Mouse (Mus musculus) left cerebral cortex, postnatal 25 days (tissue): ENCODE results near the gene 4930519P11Rik. TPM values are rescaled to one million over a fixed set of nuclear protein-coding genes. Genes with fewer than 3 reads are reported as not detected.

Experiments
- DNase-seq, 2 experiments: peaks; one replicate each; pipeline ENCODE4 v3.0.0; 2022; ENCODE audit warnings: low spot score in 2 of 2, mixed read lengths in 1 of 2
- intact Hi-C: fragments of 180-260 bp; cut with DNase I; formaldehyde crosslinking; loops from one replicate; pipeline ENCODE4 v1.15.1; 2025
- total RNA-seq, 2 experiments: library from RNA; stranded (reverse); gene quantifications; 2 replicates each; pipeline ENCODE4 v1.2.3; 2021

4930519P11Rik gene
- total RNA-seq, 2 experiments from 2014 or later = not detected

GRCm38 (mm10) chr2:154591239-154591638, 22.0 kb downstream of the 4930519P11Rik start:
- intact Hi-C loops = no loop called here
- no peak for DNase-seq

DNA sequence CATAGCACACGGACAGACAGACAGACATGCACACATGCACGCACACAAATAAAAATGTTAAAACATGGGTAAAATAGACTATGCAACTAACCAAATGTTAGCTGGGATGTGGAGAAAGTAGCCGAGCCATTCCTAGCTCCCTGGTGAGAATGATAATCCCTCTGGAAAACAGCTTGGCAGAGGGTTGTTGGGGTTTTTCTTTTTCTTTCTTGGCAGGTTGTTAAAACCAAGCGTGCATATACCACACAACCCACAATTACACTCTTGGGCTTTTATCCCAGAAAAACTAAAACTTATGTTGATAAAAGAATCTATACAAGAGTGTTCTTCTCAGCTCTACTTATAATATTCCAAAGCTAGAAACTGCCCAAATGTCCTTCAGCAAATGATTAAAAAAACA, 24.2 kb downstream of the 4930519P11Rik start:
- peak in 1 of 2 experiments; percentile 80 for DNase-seq
- intact Hi-C loops = no loop called here

GRCm38 (mm10) chr2:154586405-154586804, 26.8 kb downstream of the 4930519P11Rik start:
- no peak for DNase-seq
- intact Hi-C loops = no loop called here

- no peak for DNase-seq
- intact Hi-C loops = loop anchor here (1.0 to 2.0 kb wide), 4 partner anchors 28 to 206 kb away; no protein-coding TSS in a partner anchor
These were observed 28.2 kb downstream of the 4930519P11Rik start for GRCm38 (mm10) chr2:154584931-154585601.

DNA sequence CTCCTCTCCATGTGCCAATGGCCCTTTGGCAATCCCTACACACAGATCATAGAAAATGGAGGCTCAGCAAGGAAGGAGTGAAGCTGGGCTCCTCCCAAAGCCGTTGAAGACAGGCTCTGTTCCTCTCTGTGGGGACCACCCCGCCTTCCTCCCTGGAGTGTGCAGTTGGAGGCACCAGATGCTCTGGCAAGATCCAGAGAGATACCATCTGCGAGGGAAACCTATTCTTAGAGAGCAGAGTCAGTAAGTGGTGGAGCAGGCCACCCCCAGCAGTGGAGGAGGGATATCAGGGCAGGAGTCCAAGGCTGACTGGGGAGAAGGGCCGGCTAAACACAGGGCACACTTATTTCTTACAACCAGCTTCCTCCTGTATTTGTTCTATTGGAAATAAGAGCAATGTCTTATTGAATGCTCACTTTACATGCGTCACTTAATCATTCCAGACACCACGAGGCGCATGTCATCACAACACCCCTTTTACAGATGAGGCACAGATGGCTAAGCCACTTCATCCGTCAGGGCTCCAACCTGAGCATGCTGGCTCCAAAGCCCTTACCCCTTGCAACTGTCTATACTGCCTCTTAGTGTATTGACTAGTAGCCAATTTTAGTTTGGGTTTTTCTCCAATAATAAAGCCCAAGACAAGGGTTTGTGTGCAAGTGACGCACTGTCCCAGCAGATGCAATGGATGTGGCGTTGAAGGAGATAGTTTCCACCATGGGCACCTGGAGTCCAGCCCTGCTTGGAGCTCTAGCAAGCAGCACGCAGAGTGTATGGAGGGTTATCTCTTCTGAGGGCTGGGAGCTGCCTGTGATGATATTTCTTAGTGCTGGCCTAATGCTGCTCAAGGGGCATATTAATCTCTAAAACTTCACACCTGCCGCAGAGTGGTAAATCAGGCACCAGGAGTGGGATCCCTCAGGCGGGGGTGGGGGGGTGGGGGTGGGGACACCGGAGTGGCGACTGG, 29.0 kb downstream of the 4930519P11Rik start:
- intact Hi-C loops = loop anchor here (1.0 to 2.0 kb wide), 4 partner anchors 27 to 205 kb away; no protein-coding TSS in a partner anchor
- peak; percentile 89 to 99 for DNase-seq

GRCm38 (mm10) chr2:154581421-154581820, 31.8 kb downstream of the 4930519P11Rik start:
- no peak for DNase-seq
- intact Hi-C loops = no loop called here

- intact Hi-C loops = no loop called here
- DNase-seq = no peak
These were observed 32.7 kb downstream of the 4930519P11Rik start for GRCm38 (mm10) chr2:154580586-154580985.

DNA sequence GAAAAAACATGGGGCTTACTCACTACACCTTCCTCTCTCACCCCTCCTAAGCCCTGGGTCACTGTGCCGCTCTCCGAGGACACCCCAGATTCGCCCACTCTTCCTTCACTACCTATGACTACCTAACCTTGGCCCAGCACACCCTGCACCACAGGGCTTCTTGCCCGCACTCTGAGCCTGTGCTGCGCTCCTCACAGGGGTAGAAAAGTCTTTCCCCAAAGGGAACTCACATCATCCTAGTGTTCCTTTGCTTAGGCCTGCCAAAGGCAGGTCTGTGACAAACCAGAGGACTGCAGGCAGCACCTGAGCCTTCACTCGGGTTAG, 35.5 kb downstream of the 4930519P11Rik start:
- intact Hi-C loops = no loop called here
- DNase-seq = no peak

- intact Hi-C loops = no loop called here
These were observed 36.1 kb downstream of the 4930519P11Rik start for GRCm38 (mm10) chr2:154576876-154577743.

DNA sequence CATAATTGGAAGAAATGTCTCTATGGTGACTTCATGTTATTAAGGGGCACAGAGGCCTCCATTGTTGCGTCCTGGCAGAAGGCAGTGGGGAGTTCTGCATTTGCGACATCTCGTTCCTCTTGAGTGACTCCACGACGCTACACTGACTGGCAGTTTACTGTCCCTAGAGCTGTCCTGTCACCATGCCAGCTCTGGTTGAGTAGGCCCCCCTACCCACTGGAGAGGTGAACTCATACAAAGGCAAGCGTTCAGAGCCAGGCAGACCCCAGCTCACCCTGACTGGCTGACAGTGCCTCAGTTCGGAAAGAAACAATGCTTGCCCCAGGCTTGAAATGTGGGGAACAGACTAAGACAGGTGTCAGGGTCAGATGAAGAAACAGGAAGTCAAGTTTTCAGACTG, 39.0 kb downstream of the 4930519P11Rik start:
- intact Hi-C loops = no loop called here
- no peak for DNase-seq

More at GRCm38 (mm10) chr2:154576876-154577743, 36.1 kb downstream of the 4930519P11Rik start:
- DNase-seq = no peak

- DNase-seq = no peak
- intact Hi-C loops = no loop called here
These were observed 40.2 kb downstream of the 4930519P11Rik start for GRCm38 (mm10) chr2:154572996-154573395.

DNA sequence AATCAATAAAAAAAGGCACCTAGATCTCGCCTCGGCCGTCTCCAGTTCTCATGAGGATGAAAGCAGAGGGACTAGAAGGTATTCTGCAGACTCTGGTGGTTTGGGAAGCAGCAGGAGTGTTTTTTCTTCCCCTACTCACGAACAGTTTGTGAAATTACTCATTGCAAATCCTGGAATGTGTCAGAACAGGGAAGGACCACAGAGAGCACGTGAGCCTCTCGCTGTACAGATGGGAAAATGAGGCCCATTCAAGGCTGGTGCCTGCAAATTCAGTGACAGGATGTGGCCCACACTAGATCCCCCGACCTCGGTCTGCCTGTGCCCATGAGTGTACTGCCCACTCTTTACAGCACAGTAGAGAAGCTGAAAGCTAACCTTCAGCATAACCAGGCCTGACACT, 41.3 kb downstream of the 4930519P11Rik start:
- DNase-seq = peak in 1 of 2 experiments; percentile 65
- intact Hi-C loops = no loop called here

- intact Hi-C loops = no loop called here
- DNase-seq = no peak
These were observed 42.0 kb downstream of the 4930519P11Rik start for GRCm38 (mm10) chr2:154571266-154571665.

GRCm38 (mm10) chr2:154570666-154571065, 42.6 kb downstream of the 4930519P11Rik start:
- no peak for DNase-seq
- intact Hi-C loops = no loop called here

DNA sequence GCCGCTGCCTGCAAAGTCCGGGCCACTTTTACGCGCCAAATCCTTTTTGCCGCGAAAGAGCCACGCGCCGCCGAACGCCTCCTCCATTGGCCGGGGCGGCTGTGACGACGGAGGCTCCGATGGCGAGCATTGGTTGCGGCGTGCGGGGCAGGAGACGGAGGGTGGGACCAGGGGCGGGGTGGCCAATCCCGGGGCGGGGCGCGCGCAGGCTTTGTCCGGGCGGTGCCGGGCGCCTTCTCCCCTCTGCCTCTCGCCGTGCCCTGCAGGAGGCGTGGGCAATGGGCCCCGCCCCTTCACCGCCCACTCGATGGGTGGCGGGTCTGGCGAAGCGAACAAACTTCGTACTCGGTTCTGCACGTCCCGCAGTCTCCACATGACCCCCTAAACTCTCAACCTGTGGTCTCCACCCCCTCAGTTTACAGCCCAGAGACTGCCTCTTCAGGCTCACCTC, 43.4 kb downstream of the 4930519P11Rik start, which contains the start of gene E2f1:
Gene E2f1 (minus strand): TSS at position 57 of the 451 bp plus-strand sequence.
- intact Hi-C loops = no loop called here
- peak; percentile 93 to 96 for DNase-seq

- DNase-seq = peak; percentile 68 to 73
- intact Hi-C loops = no loop called here
These were observed 44.0 kb downstream of the 4930519P11Rik start for GRCm38 (mm10) chr2:154569071-154569748.

DNA sequence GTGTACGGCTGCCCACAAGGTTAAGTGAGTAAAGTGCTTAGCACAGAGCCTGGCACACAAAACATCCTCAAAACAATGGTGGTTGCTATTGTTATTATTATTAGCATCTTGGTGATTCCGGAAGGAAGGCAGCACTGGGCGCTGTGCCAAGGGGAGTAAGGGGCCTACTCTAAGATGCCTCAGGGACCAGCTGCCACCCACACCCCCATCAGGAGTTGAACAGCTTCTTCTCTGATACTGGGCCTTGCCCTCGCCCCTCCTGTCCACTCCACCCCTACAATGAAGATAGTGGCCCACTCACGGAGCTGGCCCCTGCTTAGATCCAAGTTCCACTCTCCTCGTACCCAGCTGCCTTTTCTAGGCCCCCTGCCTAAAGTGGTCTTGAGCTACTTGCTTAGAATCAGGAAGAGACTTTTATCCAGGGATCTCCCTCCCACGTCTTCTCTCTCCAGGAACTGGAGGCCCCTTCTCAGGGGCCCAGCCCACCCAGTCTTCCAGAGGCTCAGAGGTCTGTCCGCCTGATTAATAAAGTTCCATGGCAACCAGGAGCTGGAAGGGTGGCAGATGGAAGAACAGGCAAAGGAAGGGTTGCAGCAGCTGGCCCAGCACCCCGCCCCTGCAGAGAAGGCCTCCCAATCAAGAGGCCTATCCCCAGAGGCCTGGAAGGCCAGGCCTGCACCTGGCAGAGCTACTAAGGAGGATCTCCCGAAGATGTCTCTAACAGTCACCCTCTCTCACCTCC, 44.7 kb downstream of the 4930519P11Rik start:
- intact Hi-C loops = no loop called here
- no peak for DNase-seq

- DNase-seq = no peak
- intact Hi-C loops = no loop called here
These were observed 45.5 kb downstream of the 4930519P11Rik start for GRCm38 (mm10) chr2:154567766-154568165.
